Mouse (Mus musculus) layer of hippocampus, adult 2 months (tissue): ENCODE results near the gene Stra6l. TPM values are rescaled to one million over a fixed set of nuclear protein-coding genes. Genes with fewer than 3 reads are reported as not detected.

Experiments used
- DNase-seq, 2 experiments: peaks; one replicate each; pipeline ENCODE4 v3.0.0; 2022; ENCODE audit warnings: low spot score in 2 of 2
- H3K27ac ChIP-seq: fragments of 200-600 bp; 2 replicates; pipeline ENCODE4 v1.8.1; 2022
- H3K4me3 ChIP-seq: fragments of 200-600 bp; 2 replicates; pipeline ENCODE4 v1.8.1; 2022; ENCODE audit warnings: mild to moderate bottlenecking
- CTCF ChIP-seq: fragments of 200-600 bp; conservative IDR thresholded peaks from 2 replicates; pipeline ENCODE4 v1.8.1; 2022; ENCODE audit warnings: antibody characterized with exemption, mild to moderate bottlenecking, moderate library complexity
- total RNA-seq, 2 experiments: library from RNA; stranded (reverse); gene quantifications; 2 replicates each; pipeline ENCODE4 v1.2.3; 2021

Stra6l gene
- total RNA-seq, 2 experiments from 2014 or later, result not detected

- Histone ChIP-seq H3K4me3 (no peak overlapping the region), H3K27ac (no peak overlapping the region)
- TF ChIP-seq CTCF, result no peak
- DNase-seq, result no peak
Observed at GRCm38 (mm10) chr4:45898413-45898812, 49.9 kb downstream of the Stra6l start.

DNA sequence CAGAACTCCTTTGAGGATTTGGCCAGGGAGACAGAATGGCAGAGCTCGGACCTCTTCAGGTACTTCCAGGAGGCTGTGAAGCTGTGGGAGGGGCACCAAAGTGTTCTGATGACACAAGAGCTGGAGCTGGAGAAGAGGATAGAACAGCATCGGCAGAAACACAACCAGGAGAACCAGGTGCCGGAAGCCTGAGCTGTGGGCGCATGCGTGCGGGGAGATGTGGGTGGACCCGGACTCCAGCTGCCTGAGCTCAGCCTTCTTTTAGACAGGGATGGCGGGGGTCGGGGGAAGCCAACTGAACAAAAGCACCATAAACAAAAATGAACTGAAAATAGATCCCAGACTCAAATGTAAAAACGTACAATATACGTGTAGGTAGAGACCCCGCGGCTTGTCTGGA, 60.8 kb downstream of the Stra6l start:
- Histone ChIP-seq H3K27ac (no peak overlapping the region), H3K4me3 (no peak overlapping the region)
- peak; percentile 23 to 26 for DNase-seq
- no peak for TF ChIP-seq CTCF

GRCm38 (mm10) chr4:45909924-45910323, 61.5 kb downstream of the Stra6l start:
- TF ChIP-seq CTCF, result peak; percentile 37
- H3K4me3 ChIP-seq, result no peak overlapping the region
- DNase-seq, result no peak
- no peak overlapping the region for H3K27ac ChIP-seq

DNA sequence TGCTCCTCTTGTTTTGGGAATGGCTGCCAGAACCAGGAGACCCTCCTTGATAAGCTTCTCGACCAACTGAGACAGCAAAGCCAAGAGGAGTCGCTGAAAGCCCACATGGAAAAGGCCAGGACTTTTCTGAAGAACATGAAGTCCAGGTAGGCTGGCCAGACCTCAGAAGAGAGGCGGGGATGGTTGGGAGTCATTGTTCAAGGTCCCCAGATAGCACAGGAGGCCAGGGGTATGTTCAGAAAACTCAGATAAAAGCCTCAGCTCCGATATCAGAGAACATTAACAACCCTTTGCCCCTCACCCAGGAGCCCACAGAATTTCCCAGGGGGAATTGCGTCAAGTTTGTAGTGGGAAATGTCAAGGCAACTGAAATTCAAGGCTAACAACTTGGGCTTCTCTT, 62.8 kb downstream of the Stra6l start:
- no peak overlapping the region for H3K4me3 ChIP-seq
- DNase-seq, result no peak
- TF ChIP-seq CTCF, result no peak

DNA sequence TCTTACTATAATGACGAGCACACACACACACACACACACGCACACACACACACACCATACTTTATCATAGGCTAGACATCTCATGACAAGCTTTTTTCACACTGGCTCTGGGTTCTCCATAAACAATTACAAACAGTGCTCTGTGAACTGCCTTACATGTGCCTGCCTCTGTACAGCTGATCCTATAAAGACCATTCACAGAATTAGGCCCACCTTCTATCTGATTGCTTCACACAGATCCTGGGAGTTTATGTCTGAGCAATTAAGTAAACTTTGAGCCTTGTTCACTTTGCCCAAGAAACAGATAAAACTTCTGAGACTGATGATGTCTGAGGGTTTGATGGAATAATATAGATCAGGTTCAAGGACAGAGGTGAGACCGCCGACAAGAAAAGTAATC, 63.4 kb downstream of the Stra6l start:
- DNase-seq, result no peak
- no peak for TF ChIP-seq CTCF
- Histone ChIP-seq H3K4me3 (no peak overlapping the region), H3K27ac (no peak overlapping the region)

More for the DNA sequence above, 62.8 kb downstream of the Stra6l start:
- no peak overlapping the region for H3K27ac ChIP-seq

DNA sequence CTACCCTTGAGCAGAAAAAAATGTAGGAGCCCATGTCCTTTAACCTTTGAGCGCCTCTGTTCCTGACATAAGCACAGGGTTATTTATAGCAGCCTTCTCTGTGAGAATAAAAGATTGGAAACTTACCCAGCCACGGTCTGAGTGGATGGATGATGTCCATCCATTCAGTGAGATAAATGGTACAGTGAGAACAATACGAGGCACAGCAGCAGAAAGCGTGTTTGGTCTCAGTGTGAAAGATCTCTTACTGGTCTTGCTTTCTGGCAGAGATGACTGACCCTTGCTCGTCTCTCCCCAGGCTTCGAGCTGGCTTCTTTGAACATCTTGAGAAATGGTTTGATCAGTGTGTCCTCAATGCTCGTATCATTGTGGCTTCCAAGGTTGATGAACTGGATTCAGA, 68.6 kb downstream of the Stra6l start:
- H3K27ac ChIP-seq, result no peak overlapping the region
- H3K4me3 ChIP-seq, result no peak overlapping the region
- no peak for TF ChIP-seq CTCF
- DNase-seq, result no peak

DNA sequence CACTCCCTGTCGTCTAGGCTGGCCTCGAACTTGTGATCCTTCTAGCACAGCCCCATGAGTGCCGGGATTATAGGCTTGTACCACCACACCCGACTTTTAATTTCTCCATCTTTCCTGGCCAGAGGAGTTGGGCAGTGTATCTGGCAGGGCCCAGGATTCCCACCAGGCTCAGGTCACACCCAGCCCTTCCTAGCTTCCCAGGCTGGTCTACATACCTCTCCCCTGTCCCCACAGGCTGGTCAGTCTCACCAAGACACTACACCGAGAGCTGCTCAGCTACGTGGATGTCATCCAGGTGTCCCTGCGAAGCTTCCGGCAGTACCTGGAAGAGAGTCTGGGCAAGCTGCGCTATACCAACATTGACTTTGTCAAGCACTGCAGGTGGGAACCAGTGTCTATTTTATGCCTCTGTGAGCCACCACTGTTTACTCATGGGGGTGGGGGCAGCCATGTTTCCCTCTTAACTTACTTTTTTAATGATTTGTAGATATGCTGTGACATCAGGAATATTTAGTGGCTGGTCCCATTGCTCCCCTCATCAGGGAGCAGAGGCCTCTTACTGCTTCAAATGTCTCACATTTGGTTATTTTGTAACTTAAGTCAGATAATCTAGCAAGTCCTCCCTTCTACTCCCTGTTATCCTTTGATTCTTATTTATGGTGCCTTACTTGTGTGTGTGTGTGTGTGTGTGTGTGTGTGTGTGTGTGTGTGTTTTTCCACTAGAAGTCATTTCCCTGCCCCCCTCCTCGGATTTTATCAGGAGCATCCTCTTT, 73.4 kb downstream of the Stra6l start:
- H3K27ac ChIP-seq, result no peak overlapping the region
- H3K4me3 ChIP-seq, result no peak overlapping the region
- TF ChIP-seq CTCF, result no peak
- no peak for DNase-seq

DNA sequence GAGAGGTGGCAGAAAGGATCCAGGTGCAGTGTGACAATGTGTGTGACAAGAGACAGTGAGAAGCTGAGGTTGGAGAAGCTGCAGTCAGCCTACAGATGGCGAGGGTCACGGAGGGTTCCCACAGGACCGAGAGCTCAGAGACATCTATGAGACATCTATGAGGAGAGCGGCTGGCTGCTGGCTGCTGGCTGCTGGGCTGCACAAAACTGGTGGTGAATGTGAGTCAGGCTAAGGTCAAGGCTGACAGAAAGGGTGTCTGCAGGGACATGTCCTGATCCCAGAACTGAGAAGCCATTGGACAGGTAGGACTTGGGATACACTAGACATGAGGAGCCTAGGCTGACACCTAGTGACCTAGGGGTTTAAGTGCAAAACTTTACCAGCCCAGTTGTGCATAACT, 75.5 kb downstream of the Stra6l start:
- Histone ChIP-seq H3K4me3 (no peak overlapping the region), H3K27ac (no peak overlapping the region)
- no peak for TF ChIP-seq CTCF
- no peak for DNase-seq

- Histone ChIP-seq H3K27ac (no peak overlapping the region), H3K4me3 (no peak overlapping the region)
- TF ChIP-seq CTCF, result no peak
- no peak for DNase-seq
Observed at GRCm38 (mm10) chr4:45928561-45928960, 80.1 kb downstream of the Stra6l start.

Other genes starting within 250 kb of the Stra6l start
- gene Aldh1b1, start 49.6 kb upstream of the Stra6l start, total RNA-seq, result 1 to 10 TPM; 8.7 to 9.7 TPM
- 1 to 10 TPM; 3.2 to 5.2 TPM for gene Igfbpl1, start 21.7 kb upstream of the Stra6l start, total RNA-seq
- gene Ccdc180, start 41.6 kb downstream of the Stra6l start, total RNA-seq, result under 1 TPM; 0.56 to 0.79 TPM
- gene Tdrd7, start 116.7 kb downstream of the Stra6l start, total RNA-seq, result 10 to 100 TPM; 26.5 to 29.7 TPM
- gene Tmod1, start 190.3 kb downstream of the Stra6l start, total RNA-seq, result 10 to 100 TPM; 21.5 to 25.9 TPM